Mouse (Mus musculus): ENCODE results near the gene Ttll11.

- TF ChIP-seq CTCF (IDR thresholded peaks at IDR 0.05; ENCODE audit: borderline replicate concordance, control insufficient read depth, extremely low read depth, insufficient read depth, low read length, poor library complexity) = no peak
- no peak for TF ChIP-seq POLR2A (IDR thresholded peaks at IDR 0.05; ENCODE audit: control insufficient read depth, extremely low read depth, insufficient read depth, low read length, poor library complexity)
Observed at GRCm38 (mm10) chr2:35750533-35751141, 229.1 kb downstream of the Ttll11 start.
